Mouse (Mus musculus): ENCODE measurements at regions not wholly inside any gene's neighbourhood (a gene's known extent, or its start where the extent isn't known, plus 50 kb on each side); places are given as distances from the start of the nearest gene placed in this dataset.
A peak's percentile ranks its signal among the peaks of the same experiment; 100 is the strongest.

- WGBS: 87% methylated on average over 2 of the region's 2 CpGs
These were observed 211.0 kb upstream of the Phyhipl start for GRCm38 (mm10) chr10:70866737-70867136.

GRCm38 (mm10) chr10:70864650-70865049, 208.9 kb upstream of the Phyhipl start:
- no peak overlapping the region for H3K27ac ChIP-seq (replicated peaks; ENCODE audit: low read depth, low read length)
- no peaks in the 10 kb centered on the region for H3K4me1 ChIP-seq (ENCODE audit: control insufficient read depth, insufficient read depth, low read length)
- no peaks in the 10 kb centered on the region for H3K36me3 ChIP-seq (ENCODE audit: control insufficient read depth, insufficient read depth, low read length)
- no peaks in the 10 kb centered on the region for H3K27me3 ChIP-seq (replicated peaks; ENCODE audit: control insufficient read depth, insufficient read depth, low read length)
- 81% methylated on average over 5 of the region's 5 CpGs for WGBS
- no peak overlapping the region for H3K4me3 ChIP-seq (ENCODE audit: low read depth, low read length)
- no peak overlapping the region for H3K4me2 ChIP-seq (ENCODE audit: low read depth, low read length)
- DNase-seq (ENCODE audit: low spot score) (no peak), ATAC-seq (ENCODE audit: low read depth) (no peak)
- H3K9me3 ChIP-seq (ENCODE audit: control insufficient read depth, low read length): no peaks in the 10 kb centered on the region
- no peak overlapping the region for H3K9ac ChIP-seq (ENCODE audit: low read depth, low read length)

More at GRCm38 (mm10) chr10:70866737-70867136, 211.0 kb upstream of the Phyhipl start:
- no peak overlapping the region for H3K9ac ChIP-seq (ENCODE audit: low read depth, low read length)
- no peak overlapping the region for H3K4me3 ChIP-seq (ENCODE audit: low read depth, low read length)
- H3K9me3 ChIP-seq (ENCODE audit: control insufficient read depth, low read length): no peaks in the 10 kb centered on the region
- no peak overlapping the region for H3K4me2 ChIP-seq (ENCODE audit: low read depth, low read length)
- DNase-seq (ENCODE audit: low spot score): no peak
- no peaks in the 10 kb centered on the region for H3K27me3 ChIP-seq (replicated peaks; ENCODE audit: control insufficient read depth, insufficient read depth, low read length)
- H3K36me3 ChIP-seq (ENCODE audit: control insufficient read depth, insufficient read depth, low read length): no peaks in the 10 kb centered on the region
- H3K27ac ChIP-seq (replicated peaks; ENCODE audit: low read depth, low read length): no peak overlapping the region
- ATAC-seq (ENCODE audit: low read depth): no peak
- H3K4me1 ChIP-seq (ENCODE audit: control insufficient read depth, insufficient read depth, low read length): no peaks in the 10 kb centered on the region

DNA sequence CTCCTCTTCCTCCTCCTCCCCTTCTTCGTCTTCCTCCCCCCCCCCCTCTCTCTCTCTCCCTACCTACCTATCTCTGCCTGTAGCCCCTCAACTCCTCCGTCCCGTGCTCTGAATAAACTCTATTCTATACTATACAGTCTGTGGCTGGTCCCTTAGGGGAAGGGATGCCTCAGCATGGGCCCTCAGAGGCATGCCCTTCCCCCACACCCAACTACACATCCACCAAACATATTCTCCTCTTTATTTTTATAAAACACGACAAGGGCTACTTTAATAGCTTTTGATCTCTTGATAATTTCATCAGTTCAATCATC, 206.2 kb upstream of the Phyhipl start:
- no peak overlapping the region for H3K4me3 ChIP-seq (ENCODE audit: low read depth, low read length)
- no peaks in the 10 kb centered on the region for H3K36me3 ChIP-seq (ENCODE audit: control insufficient read depth, insufficient read depth, low read length)
- no peak overlapping the region for H3K4me2 ChIP-seq (ENCODE audit: low read depth, low read length)
- H3K27ac ChIP-seq (replicated peaks; ENCODE audit: low read depth, low read length): no peak overlapping the region
- 48% methylated on average over 4 of the region's 4 CpGs for WGBS
- no peaks in the 10 kb centered on the region for H3K9me3 ChIP-seq (ENCODE audit: control insufficient read depth, low read length)
- no peak for DNase-seq (ENCODE audit: low spot score)
- H3K27me3 ChIP-seq (replicated peaks; ENCODE audit: control insufficient read depth, insufficient read depth, low read length): no peaks in the 10 kb centered on the region
- no peaks in the 10 kb centered on the region for H3K4me1 ChIP-seq (ENCODE audit: control insufficient read depth, insufficient read depth, low read length)
- no peak for ATAC-seq (ENCODE audit: low read depth)
- no peak overlapping the region for H3K9ac ChIP-seq (ENCODE audit: low read depth, low read length)

GRCm38 (mm10) chr10:70861131-70862021, 205.6 kb upstream of the Phyhipl start:
- no peak overlapping the region for H3K4me2 ChIP-seq (ENCODE audit: low read depth, low read length)
- no peaks in the 10 kb centered on the region for H3K27me3 ChIP-seq (replicated peaks; ENCODE audit: control insufficient read depth, insufficient read depth, low read length)
- DNase-seq (ENCODE audit: low spot score): peak; percentile 66
- ATAC-seq (ENCODE audit: low read depth): peak; percentile 55
- no peaks in the 10 kb centered on the region for H3K36me3 ChIP-seq (ENCODE audit: control insufficient read depth, insufficient read depth, low read length)
- H3K4me1 ChIP-seq (ENCODE audit: control insufficient read depth, insufficient read depth, low read length): no peaks in the 10 kb centered on the region
- no peak overlapping the region for H3K9ac ChIP-seq (ENCODE audit: low read depth, low read length)
- H3K4me3 ChIP-seq (ENCODE audit: low read depth, low read length): no peak overlapping the region
- no peak overlapping the region for H3K27ac ChIP-seq (replicated peaks; ENCODE audit: low read depth, low read length)
- H3K9me3 ChIP-seq (ENCODE audit: control insufficient read depth, low read length): no peaks in the 10 kb centered on the region
- WGBS: 36% methylated on average over 10 of the region's 10 CpGs

GRCm38 (mm10) chr10:70857155-70857820, 201.5 kb upstream of the Phyhipl start:
- no peaks in the 10 kb centered on the region for H3K36me3 ChIP-seq (ENCODE audit: control insufficient read depth, insufficient read depth, low read length)
- H3K27ac ChIP-seq (replicated peaks; ENCODE audit: low read depth, low read length): no peak overlapping the region
- H3K4me2 ChIP-seq (ENCODE audit: low read depth, low read length): no peak overlapping the region
- no peaks in the 10 kb centered on the region for H3K27me3 ChIP-seq (replicated peaks; ENCODE audit: control insufficient read depth, insufficient read depth, low read length)
- H3K4me1 ChIP-seq (ENCODE audit: control insufficient read depth, insufficient read depth, low read length): no peaks in the 10 kb centered on the region
- H3K9me3 ChIP-seq (ENCODE audit: control insufficient read depth, low read length): no peaks in the 10 kb centered on the region
- ATAC-seq (ENCODE audit: low read depth) (no peak), DNase-seq (ENCODE audit: low spot score) (no peak)
- H3K4me3 ChIP-seq (ENCODE audit: low read depth, low read length): no peak overlapping the region
- no peak overlapping the region for H3K9ac ChIP-seq (ENCODE audit: low read depth, low read length)
- 70% methylated on average over 14 of the region's 14 CpGs for WGBS

DNA sequence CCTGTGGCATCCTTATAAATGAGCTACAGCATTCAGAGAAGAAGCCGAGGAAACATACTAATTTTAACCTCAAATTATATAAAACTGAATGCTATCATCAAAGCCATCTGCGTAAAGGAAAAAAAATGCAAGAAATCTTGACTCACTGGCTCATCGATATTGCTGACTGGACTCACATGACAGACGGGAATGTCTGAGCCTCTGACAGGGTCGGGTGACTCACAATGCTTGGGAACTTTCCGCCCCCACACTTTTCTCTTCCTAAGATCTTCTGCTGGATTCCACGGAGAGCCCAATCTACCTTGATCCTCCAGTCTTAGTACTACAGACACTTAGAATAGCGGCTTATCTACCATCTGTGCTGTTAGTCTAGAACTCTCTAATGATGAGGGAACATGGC, 200.2 kb upstream of the Phyhipl start:
- Histone ChIP-seq H3K4me1 (ENCODE audit: control insufficient read depth, insufficient read depth, low read length) (no peaks in the 10 kb centered on the region), H3K9me3 (ENCODE audit: control insufficient read depth, low read length) (no peaks in the 10 kb centered on the region), H3K36me3 (ENCODE audit: control insufficient read depth, insufficient read depth, low read length) (no peaks in the 10 kb centered on the region), H3K9ac (ENCODE audit: low read depth, low read length) (no peak overlapping the region), H3K27me3 (replicated peaks; ENCODE audit: control insufficient read depth, insufficient read depth, low read length) (no peaks in the 10 kb centered on the region), H3K4me2 (ENCODE audit: low read depth, low read length) (no peak overlapping the region), H3K27ac (replicated peaks; ENCODE audit: low read depth, low read length) (no peak overlapping the region), H3K4me3 (ENCODE audit: low read depth, low read length) (no peak overlapping the region)
- ATAC-seq (ENCODE audit: low read depth) (no peak), DNase-seq (ENCODE audit: low spot score) (no peak)
- 80% methylated on average over 8 of the region's 8 CpGs for WGBS

- 87% methylated on average over 4 of the region's 4 CpGs for WGBS
- Histone ChIP-seq H3K9me3 (ENCODE audit: control insufficient read depth, low read length) (no peaks in the 10 kb centered on the region), H3K4me2 (ENCODE audit: low read depth, low read length) (no peak overlapping the region), H3K4me3 (ENCODE audit: low read depth, low read length) (no peak overlapping the region), H3K36me3 (ENCODE audit: control insufficient read depth, insufficient read depth, low read length) (no peaks in the 10 kb centered on the region), H3K27ac (replicated peaks; ENCODE audit: low read depth, low read length) (no peak overlapping the region), H3K27me3 (replicated peaks; ENCODE audit: control insufficient read depth, insufficient read depth, low read length) (no peaks in the 10 kb centered on the region), H3K4me1 (ENCODE audit: control insufficient read depth, insufficient read depth, low read length) (no peaks in the 10 kb centered on the region), H3K9ac (ENCODE audit: low read depth, low read length) (no peak overlapping the region)
- no peak for ATAC-seq (ENCODE audit: low read depth)
- DNase-seq (ENCODE audit: low spot score): no peak
These were observed 197.8 kb upstream of the Phyhipl start for GRCm38 (mm10) chr10:70853614-70854013.

DNA sequence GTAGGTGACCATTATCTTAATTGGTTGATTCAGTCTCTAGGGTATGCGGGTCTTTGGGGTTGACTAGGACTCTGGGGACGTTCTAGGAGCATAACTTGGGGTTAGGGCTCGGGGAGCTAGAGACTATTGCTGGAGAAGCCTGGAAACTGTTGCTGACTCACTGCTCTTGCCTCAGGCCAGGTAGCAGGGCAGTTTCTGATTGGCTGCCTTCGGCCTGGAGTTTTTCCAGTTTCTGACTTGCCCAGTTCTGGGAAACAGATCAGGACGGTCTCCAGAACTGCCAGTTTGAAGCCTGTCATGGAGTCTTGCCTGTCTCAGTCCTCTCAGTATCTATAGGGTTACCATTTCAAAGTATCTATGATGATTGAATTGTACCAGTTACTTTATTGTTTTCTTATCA, 192.4 kb upstream of the Phyhipl start:
- Histone ChIP-seq H3K36me3 (ENCODE audit: control insufficient read depth, insufficient read depth, low read length) (no peaks in the 10 kb centered on the region), H3K27ac (replicated peaks; ENCODE audit: low read depth, low read length) (no peak overlapping the region), H3K4me3 (ENCODE audit: low read depth, low read length) (no peak overlapping the region), H3K9ac (ENCODE audit: low read depth, low read length) (no peak overlapping the region), H3K4me2 (ENCODE audit: low read depth, low read length) (no peak overlapping the region), H3K27me3 (replicated peaks; ENCODE audit: control insufficient read depth, insufficient read depth, low read length) (no peaks in the 10 kb centered on the region), H3K9me3 (ENCODE audit: control insufficient read depth, low read length) (no peaks in the 10 kb centered on the region), H3K4me1 (ENCODE audit: control insufficient read depth, insufficient read depth, low read length) (no peaks in the 10 kb centered on the region)
- no peak for DNase-seq (ENCODE audit: low spot score)
- WGBS: 89% methylated on average over 5 of the region's 5 CpGs
- no peak for ATAC-seq (ENCODE audit: low read depth)

All from embryonic facial prominence, embryonic 14.5 days (tissue).